Mouse (Mus musculus): ENCODE measurements at regions not wholly inside any gene's neighbourhood (a gene's known extent, or its start where the extent isn't known, plus 50 kb on each side); places are given as distances from the start of the nearest gene placed in this dataset.

DNA sequence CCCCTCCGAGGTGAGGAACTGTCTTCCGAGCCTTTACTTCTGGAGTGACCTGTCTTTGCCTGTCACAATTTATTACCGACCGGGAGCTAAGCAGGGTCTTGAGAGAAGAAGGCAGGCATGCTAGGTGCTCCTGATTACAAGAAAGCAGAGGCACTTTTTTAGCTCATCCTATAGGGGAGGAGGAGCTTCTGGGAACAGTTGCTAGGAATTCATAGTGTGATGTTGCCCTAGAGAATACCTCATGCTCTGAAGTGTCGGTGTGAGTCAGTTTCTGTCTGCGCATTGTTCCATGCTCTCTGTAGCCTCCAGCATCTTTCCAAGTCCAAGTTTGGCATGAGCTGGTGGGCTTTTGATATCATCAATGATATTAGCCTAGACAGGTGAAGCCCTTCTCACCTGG lies 178.0 kb upstream of the Ado start:
- TF ChIP-seq CTCF (IDR thresholded peaks at IDR 0.05; ENCODE audit: insufficient read depth, low read depth, low read length) (no peak), POLR2A (IDR thresholded peaks at IDR 0.05; ENCODE audit: insufficient read depth, low read depth, low read length) (no peak)

All from olfactory bulb, adult 2 months (tissue).